Mouse (Mus musculus) liver, adult 2 months (tissue): Measurements from ENCODE around the gene Snx17.

Source experiments
- CTCF ChIP-seq: fragments of 200-500 bp; IDR thresholded peaks from 2 replicates; pipeline ENCODE4 v1.5.1; 2011; ENCODE audit warnings: low read depth, low read length, control low read depth
- POLR2A ChIP-seq: fragments of 200-500 bp; IDR thresholded peaks from 2 replicates; pipeline ENCODE4 v1.6.1; 2011; ENCODE audit warnings: low read length, control low read depth; ENCODE audit not compliant: insufficient read depth; ENCODE audit errors: extremely low read depth

DNA sequence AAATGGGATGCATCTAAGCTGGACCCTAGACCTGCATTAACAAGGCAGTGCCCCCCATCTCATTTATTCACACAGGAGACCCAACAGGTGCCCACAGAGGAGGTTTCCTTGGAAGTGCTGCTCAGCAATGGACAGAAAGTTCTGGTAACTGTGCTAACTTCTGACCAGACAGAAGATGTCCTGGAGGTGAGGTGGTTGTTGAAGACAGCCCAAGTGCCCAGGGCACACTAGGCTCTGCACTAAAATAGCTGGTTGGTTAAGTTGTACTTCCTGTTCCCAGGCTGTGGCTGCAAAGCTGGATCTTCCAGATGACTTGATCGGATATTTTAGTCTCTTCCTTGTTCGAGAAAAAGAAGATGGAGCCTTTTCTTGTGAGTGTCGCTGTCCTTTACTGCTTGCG, 2.6 kb downstream of the Snx17 start:
- no peak for TF ChIP-seq CTCF
- TF ChIP-seq POLR2A: no peak
